Mouse (Mus musculus) liver, adult 2 months (tissue): ENCODE results near the gene Olfr1484. TPM values are rescaled to one million over a fixed set of nuclear protein-coding genes. Genes with fewer than 3 reads are reported as not detected.
"Not testable (repeated sequence)": the region's sequence is repeated elsewhere in the genome, so short reads cannot be mapped to it uniquely, and the experiment has no call there.

Experiments
- DNase-seq: peaks from one replicate; pipeline ENCODE4 v3.0.0-alpha.2; 2011; ENCODE audit warnings: low read depth, low spot score; ENCODE audit errors: extremely low read depth
- H3K27ac ChIP-seq: fragments of 200-500 bp; replicated peaks from 2 replicates; pipeline ENCODE4 v1.5.1; 2012; ENCODE audit warnings: low read depth, mild to moderate bottlenecking, control low read depth, inconsistent platforms, low read length; ENCODE audit not compliant: insufficient read depth
- H3K27me3 ChIP-seq: fragments of 200-500 bp; 2 replicates; pipeline ENCODE4 v1.6.1; 2012; ENCODE audit warnings: mild to moderate bottlenecking, moderate library complexity, low read length, inconsistent platforms; ENCODE audit not compliant: control insufficient read depth, insufficient read depth
- H3K36me3 ChIP-seq: fragments of 200-500 bp; 2 replicates; pipeline ENCODE4 v1.6.1; 2012; ENCODE audit warnings: low read length, inconsistent platforms; ENCODE audit not compliant: control insufficient read depth, insufficient read depth
- H3K4me1 ChIP-seq: fragments of 200-500 bp; 2 replicates; pipeline ENCODE4 v1.6.1; 2011; ENCODE audit warnings: low read length; ENCODE audit not compliant: control insufficient read depth, insufficient read depth
- H3K4me3 ChIP-seq: fragments of 200-500 bp; 2 replicates; pipeline ENCODE4 v1.5.1; 2011; ENCODE audit warnings: low read depth, mild to moderate bottlenecking, control low read depth, low read length, moderate library complexity; ENCODE audit not compliant: insufficient read depth
- H3K79me2 ChIP-seq: fragments of 200-500 bp; 2 replicates; pipeline ENCODE4 v1.6.1; 2012; ENCODE audit warnings: inconsistent platforms, mild to moderate bottlenecking, low read length, moderate library complexity; ENCODE audit not compliant: control insufficient read depth, insufficient read depth
- H3K9ac ChIP-seq: fragments of 200-500 bp; 2 replicates; pipeline ENCODE4 v1.6.1; 2012; ENCODE audit warnings: low read depth, mild to moderate bottlenecking, control low read depth, inconsistent platforms, low read length
- CTCF ChIP-seq: fragments of 200-500 bp; IDR thresholded peaks from 2 replicates; pipeline ENCODE4 v1.5.1; 2011; ENCODE audit warnings: low read depth, low read length, control low read depth
- POLR2A ChIP-seq: fragments of 200-500 bp; IDR thresholded peaks from 2 replicates; pipeline ENCODE4 v1.6.1; 2011; ENCODE audit warnings: low read length, control low read depth; ENCODE audit not compliant: insufficient read depth; ENCODE audit errors: extremely low read depth
- WGBS: fragments of 180-500 bp; shearing (Covaris S2); methylation state at CpG from one replicate; pipeline ENCODE4 v1.1.7; 2018; 5-methylcytosine and 5-hydroxymethylcytosine counted together
- polyA plus RNA-seq: library from polyadenylated mRNA; depleted of rRNA; stranded (reverse); fragments of >200 nt; gene quantifications from 2 replicates; pipeline ENCODE4 v1.2.3, GENCODE M21; 2012; rRNA removed
- total RNA-seq: library from RNA; depleted of rRNA; stranded (reverse); fragments of >200 nt; gene quantifications from 2 replicates; pipeline ENCODE4 v1.2.3, GENCODE M21; 2014; rRNA removed

The Olfr1484 gene
- total RNA-seq: not detected in 2 replicates
- polyA plus RNA-seq: not detected in 2 replicates

GRCm38 (mm10) chr19:13583211-13583610 lies at the start of gene Olfr1484:
Olfr1484 (plus strand) TSS chr19:13583511.
- H3K9ac ChIP-seq: no peak within 1 kb of the TSS
- H3K27ac ChIP-seq: no peak within 1 kb of the TSS
- H3K36me3 ChIP-seq: no peaks in the 10 kb centered on the region
- no peaks in the 10 kb centered on the region for H3K79me2 ChIP-seq
- no peaks in the 10 kb centered on the region for H3K27me3 ChIP-seq
- WGBS: 87% methylated on average over 1 of the region's 1 CpGs
- H3K4me1 ChIP-seq: no peaks in the 10 kb centered on the region
- H3K4me3 ChIP-seq: no peak within 1 kb of the TSS
- no peak for TF ChIP-seq CTCF
- TF ChIP-seq POLR2A: no peak
- no peak for DNase-seq

GRCm38 (mm10) chr19:13617075-13617474 lies 33.8 kb downstream of the Olfr1484 start, which contains the start of gene Olfr1487:
Olfr1487 (plus strand) TSS chr19:13617375.
- H3K79me2 ChIP-seq, DNase-seq, H3K4me1 ChIP-seq, H3K4me3 ChIP-seq, H3K27ac ChIP-seq, H3K27me3 ChIP-seq, H3K9ac ChIP-seq, H3K36me3 ChIP-seq: not testable (repeated sequence)
- WGBS: 86% methylated on average over 2 of the region's 2 CpGs

DNA sequence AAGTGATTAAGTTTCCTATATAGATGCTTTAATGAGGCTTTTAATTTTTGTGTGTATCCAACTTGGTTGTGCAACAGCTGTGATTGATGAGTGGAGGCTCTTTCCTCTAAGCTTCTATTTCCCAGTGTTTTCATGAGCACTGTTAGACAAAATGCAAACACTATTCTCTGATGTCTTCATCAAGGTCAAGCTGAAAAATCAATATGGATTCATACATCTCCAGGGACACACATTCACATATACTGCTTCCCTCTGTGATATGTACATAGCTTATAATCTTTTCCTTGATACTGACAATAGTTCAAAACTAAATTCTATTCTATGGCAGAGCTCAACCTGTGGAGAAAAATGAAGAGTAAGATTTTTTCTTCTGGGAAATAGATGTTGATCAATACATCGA lies 48.0 kb downstream of the Olfr1484 start, which contains the start of gene Olfr1489:
Gene Olfr1489, plus strand, starts transcription at position 301 of the 400 bp plus-strand sequence.
- Histone ChIP-seq H3K27ac (no peak within 1 kb of the TSS), H3K4me3 (no peak within 1 kb of the TSS), H3K4me1 (no peaks in the 10 kb centered on the region), H3K79me2 (no peaks in the 10 kb centered on the region), H3K9ac (no peak within 1 kb of the TSS), H3K27me3 (no peaks in the 10 kb centered on the region), H3K36me3 (no peaks in the 10 kb centered on the region)
- DNase-seq: no peak
- TF ChIP-seq CTCF: no peak
- 83% methylated on average over 1 of the region's 1 CpGs for WGBS

Other genes with a start within 250 kb of the Olfr1484 start
- not detected in 2 replicates for gene Olfr1466, start 244.6 kb upstream of the Olfr1484 start, total RNA-seq
- not detected in 2 replicates for gene Olfr1466, start 244.6 kb upstream of the Olfr1484 start, polyA plus RNA-seq
- not detected in 2 replicates for gene Olfr1467, start 221.3 kb upstream of the Olfr1484 start, total RNA-seq
- gene Olfr1467, start 221.3 kb upstream of the Olfr1484 start, polyA plus RNA-seq: not detected in 2 replicates
- gene Olfr1469, start 175.7 kb upstream of the Olfr1484 start, total RNA-seq: not detected in 2 replicates
- gene Olfr1469, start 175.7 kb upstream of the Olfr1484 start, polyA plus RNA-seq: not detected in 2 replicates
- gene Olfr1471, start 140.1 kb upstream of the Olfr1484 start, total RNA-seq: not detected in 2 replicates
- not detected in 2 replicates for gene Olfr1471, start 140.1 kb upstream of the Olfr1484 start, polyA plus RNA-seq
- not detected in 2 replicates for gene Olfr1472, start 127.4 kb upstream of the Olfr1484 start, total RNA-seq
- not detected in 2 replicates for gene Olfr1472, start 127.4 kb upstream of the Olfr1484 start, polyA plus RNA-seq
- gene Olfr1474, start 113.9 kb upstream of the Olfr1484 start, total RNA-seq: not detected in 2 replicates
- not detected in 2 replicates for gene Olfr1474, start 113.9 kb upstream of the Olfr1484 start, polyA plus RNA-seq
- not detected in 2 replicates for gene Olfr1475, start 103.3 kb upstream of the Olfr1484 start, total RNA-seq
- not detected in 2 replicates for gene Olfr1475, start 103.3 kb upstream of the Olfr1484 start, polyA plus RNA-seq
- gene Olfr1477, start 83.0 kb upstream of the Olfr1484 start, total RNA-seq: not detected in 2 replicates
- gene Olfr1477, start 83.0 kb upstream of the Olfr1484 start, polyA plus RNA-seq: not detected in 2 replicates
- not detected in 2 replicates for gene Olfr1480, start 55.6 kb upstream of the Olfr1484 start, total RNA-seq
- not detected in 2 replicates for gene Olfr1480, start 55.6 kb upstream of the Olfr1484 start, polyA plus RNA-seq
- gene Olfr1487, start 33.9 kb downstream of the Olfr1484 start, total RNA-seq: not detected in 2 replicates
- not detected in 2 replicates for gene Olfr1487, start 33.9 kb downstream of the Olfr1484 start, polyA plus RNA-seq
- not detected in 2 replicates for gene Olfr1489, start 48.1 kb downstream of the Olfr1484 start, total RNA-seq
- not detected in 2 replicates for gene Olfr1489, start 48.1 kb downstream of the Olfr1484 start, polyA plus RNA-seq
- gene Olfr1490, start 67.6 kb downstream of the Olfr1484 start, total RNA-seq: not detected in 2 replicates
- gene Olfr1490, start 67.6 kb downstream of the Olfr1484 start, polyA plus RNA-seq: not detected in 2 replicates
- not detected in 2 replicates for gene Olfr1491, start 113.8 kb downstream of the Olfr1484 start, total RNA-seq
- not detected in 2 replicates for gene Olfr1491, start 113.8 kb downstream of the Olfr1484 start, polyA plus RNA-seq
- not detected in 2 replicates for gene Olfr1493-ps1, start 139.8 kb downstream of the Olfr1484 start, total RNA-seq
- not detected in 2 replicates for gene Olfr1493-ps1, start 139.8 kb downstream of the Olfr1484 start, polyA plus RNA-seq
- not detected in 2 replicates for gene Olfr1494, start 156.2 kb downstream of the Olfr1484 start, total RNA-seq
- not detected in 2 replicates for gene Olfr1494, start 156.2 kb downstream of the Olfr1484 start, polyA plus RNA-seq
- gene Olfr1495, start 181.1 kb downstream of the Olfr1484 start, total RNA-seq: not detected in 2 replicates
- not detected in 2 replicates for gene Olfr1495, start 181.1 kb downstream of the Olfr1484 start, polyA plus RNA-seq
- not detected in 2 replicates for gene Olfr1496, start 194.4 kb downstream of the Olfr1484 start, total RNA-seq
- not detected in 2 replicates for gene Olfr1496, start 194.4 kb downstream of the Olfr1484 start, polyA plus RNA-seq
- gene Olfr1497, start 214.7 kb downstream of the Olfr1484 start, total RNA-seq: not detected in 2 replicates
- not detected in 2 replicates for gene Olfr1497, start 214.7 kb downstream of the Olfr1484 start, polyA plus RNA-seq
- not detected in 2 replicates for gene Olfr1499, start 235.9 kb downstream of the Olfr1484 start, total RNA-seq
- not detected in 2 replicates for gene Olfr1499, start 235.9 kb downstream of the Olfr1484 start, polyA plus RNA-seq
- not detected in 2 replicates for gene Olfr1500, start 247.0 kb downstream of the Olfr1484 start, total RNA-seq
- gene Olfr1500, start 247.0 kb downstream of the Olfr1484 start, polyA plus RNA-seq: not detected in 2 replicates